ENCODE assay signal across 9 mouse cellular contexts in the genomic region with DNA sequence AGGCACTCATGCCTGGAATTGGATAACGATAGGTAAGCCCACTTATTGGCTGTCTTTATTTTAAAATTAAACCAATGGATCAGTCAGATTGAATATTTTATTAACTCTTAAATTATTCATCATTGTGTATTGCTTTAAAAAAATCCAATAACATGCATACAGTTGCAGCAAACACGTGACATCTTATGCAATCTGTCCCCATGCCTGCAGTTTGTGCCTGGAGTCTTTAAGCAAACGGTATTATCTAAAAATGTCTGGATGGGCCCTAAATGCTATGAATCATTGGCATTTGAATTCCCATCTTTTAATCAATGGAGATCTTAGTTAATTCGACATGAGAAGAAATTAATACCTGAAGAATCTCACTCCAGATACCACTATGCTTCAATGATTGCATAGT. TPM values are rescaled to one million over a fixed set of nuclear protein-coding genes. Genes with fewer than 3 reads are reported as not detected.
A peak's percentile ranks its signal among the peaks of the same experiment; 100 is the strongest.
DNase-seq lines count a peak whose midpoint lies in the region; ATAC-seq and TF ChIP-seq lines count a peak whose summit lies in the region.
"Had no signal": no experiment of that assay in that cellular context is flagged by ENCODE, and none has a peak within 500 bp of the region (broad histone marks: within the 10 kb centered on the region; RNA-seq: fewer than 3 reads in every experiment).

No protein-coding gene starts in this region.

- no peaks in the 10 kb centered on the region for H3K9me3 ChIP-seq in heart, postnatal 0 days (replicated peaks; ENCODE audit: control insufficient read depth, low read length)
- no peaks in the 10 kb centered on the region for H3K9me3 ChIP-seq in forebrain, embryonic 14.5 days (replicated peaks; ENCODE audit: control insufficient read depth, low read length)
- H3K9me3 ChIP-seq in midbrain, embryonic 11.5 days (ENCODE audit: control insufficient read depth, low read length), result no peaks in the 10 kb centered on the region

- H3K27me3 ChIP-seq in heart, postnatal 0 days (ENCODE audit: control insufficient read depth, insufficient read depth, low read length), result peaks cover 12% of the 10 kb centered on the region; the same call in 1 of the 2 replicates
- H3K27me3 ChIP-seq in forebrain, embryonic 14.5 days (replicated peaks; ENCODE audit: control insufficient read depth, insufficient read depth, low read length), result no peaks in the 10 kb centered on the region
- no peaks in the 10 kb centered on the region for H3K27me3 ChIP-seq in midbrain, embryonic 11.5 days (ENCODE audit: control insufficient read depth, insufficient read depth, low read length)

- no peak for ATAC-seq in heart, postnatal 0 days (ENCODE audit: insufficient read depth, low read depth)
- no peak for ATAC-seq in forebrain, embryonic 14.5 days
- no peak for ATAC-seq in midbrain, embryonic 11.5 days (ENCODE audit: low FRiP score)

- whole genome bisulfite sequencing in heart, postnatal 0 days, result 47% methylated on average over 4 of the region's 4 CpGs
- 8% methylated on average over 4 of the region's 4 CpGs for WGBS in forebrain, embryonic 14.5 days
- WGBS in midbrain, embryonic 11.5 days, result 13% methylated on average over 4 of the region's 4 CpGs

- no peak overlapping the region for H3K27ac ChIP-seq in heart, postnatal 0 days (ENCODE audit: low read depth)
- H3K27ac ChIP-seq in bone marrow macrophage, adult 2 months (ENCODE audit: insufficient read depth, low read depth, low read length), result no peak overlapping the region
- H3K27ac ChIP-seq in forebrain, embryonic 14.5 days (ENCODE audit: low read depth, low read length), result no peak overlapping the region
- no peak overlapping the region for H3K27ac ChIP-seq in midbrain, embryonic 11.5 days (ENCODE audit: low read depth, low read length)

- no peaks in the 10 kb centered on the region for H3K4me1 ChIP-seq in heart, postnatal 0 days (ENCODE audit: control insufficient read depth, insufficient read depth)
- peaks cover 7% of the 10 kb centered on the region; the same call in 1 of the 2 replicates for H3K4me1 ChIP-seq in bone marrow macrophage, adult 2 months (ENCODE audit: control insufficient read depth, insufficient read depth, low read length)
- H3K4me1 ChIP-seq in forebrain, embryonic 14.5 days (ENCODE audit: control insufficient read depth, insufficient read depth, low read length), result 0 out of 2 replicates have a peak, but pooled peaks cover 6% of the 10 kb centered on the region
- H3K4me1 ChIP-seq in midbrain, embryonic 11.5 days (ENCODE audit: control insufficient read depth, insufficient read depth, low read length), result peaks cover 9% of the 10 kb centered on the region

- no peak for TF ChIP-seq POLR2A in bone marrow macrophage, adult 2 months (IDR thresholded peaks at IDR 0.05; ENCODE audit: borderline replicate concordance, low read depth, low read length)

- no peak overlapping the region for H3K9ac ChIP-seq in heart, postnatal 0 days (replicated peaks; ENCODE audit: low read depth, low read length)
- H3K9ac ChIP-seq in forebrain, embryonic 14.5 days (ENCODE audit: low read length), result peak overlapping the region; percentile 86; the same call in 1 of the 2 replicates
- no peak overlapping the region for H3K9ac ChIP-seq in midbrain, embryonic 11.5 days (ENCODE audit: low read length)

- peak overlapping the region; percentile 57; the same call in 1 of the 2 replicates for H3K4me2 ChIP-seq in heart, postnatal 0 days (ENCODE audit: low read depth, low read length)
- peak overlapping the region; percentile 80 for H3K4me2 ChIP-seq in forebrain, embryonic 14.5 days (ENCODE audit: low read length)
- peak overlapping the region; percentile 96 for H3K4me2 ChIP-seq in midbrain, embryonic 11.5 days

- no peaks in the 10 kb centered on the region for H3K36me3 ChIP-seq in heart, postnatal 0 days (replicated peaks; ENCODE audit: control insufficient read depth, insufficient read depth, low read length)
- no peaks in the 10 kb centered on the region for H3K36me3 ChIP-seq in forebrain, embryonic 14.5 days (ENCODE audit: control insufficient read depth, insufficient read depth, low read length)
- no peaks in the 10 kb centered on the region for H3K36me3 ChIP-seq in midbrain, embryonic 11.5 days (ENCODE audit: control insufficient read depth, insufficient read depth, low read length)

- no peak for TF ChIP-seq CTCF in heart, postnatal 0 days (IDR thresholded peaks at IDR 0.05; ENCODE audit: low read depth)
- no peak for TF ChIP-seq CTCF in bone marrow macrophage, adult 2 months (IDR thresholded peaks at IDR 0.05; ENCODE audit: low read depth, low read length)

- no peak for TF ChIP-seq EP300 in heart, postnatal 0 days (IDR thresholded peaks at IDR 0.05; ENCODE audit: low read depth)

- no peak overlapping the region for H3K4me3 ChIP-seq in heart, postnatal 0 days (ENCODE audit: low read depth, low read length)
- H3K4me3 ChIP-seq in bone marrow macrophage, adult 2 months (ENCODE audit: insufficient read depth, low read length), result peak overlapping the region; percentile 19; the same call in 1 of the 2 replicates
- peak overlapping the region; percentile 60 for H3K4me3 ChIP-seq in forebrain, embryonic 14.5 days (ENCODE audit: low read depth, low read length)
- H3K4me3 ChIP-seq in midbrain, embryonic 11.5 days (ENCODE audit: low read depth, low read length), result peak overlapping the region; percentile 75; the same call in 1 of the 2 replicates

- DNase-seq in heart, postnatal 0 days (ENCODE audit: low spot score), result no peak
- DNase-seq in heart, adult 9 months (ENCODE audit: low spot score in 2 of 2), result no peak
- DNase-seq in forebrain, embryonic 14.5 days (ENCODE audit: low spot score), result peak; percentile 58
- peak; percentile 85 for DNase-seq in midbrain, embryonic 11.5 days (ENCODE audit: low spot score, missing footprints)
- DNase-seq in ovary, postnatal 14 days (ENCODE audit: low spot score), result no peak
- DNase-seq in gastrocnemius, adult 8-10 months (ENCODE audit: low spot score in 2 of 2), result no peak
- no peak for DNase-seq in cerebellum, postnatal 4 days (ENCODE audit: low spot score in 2 of 2)

RNA-seq across cellular contexts. Expression of a gene that starts 3.2 kb away (rescaled TPM):
- 0.76 and 1.5 TPM in 2 replicates for total RNA-seq in heart, postnatal 0 days (2014; rRNA removed; ENCODE audit: low replicate concordance)
- 0.52 and 0.63 TPM in 2 replicates for polyA plus RNA-seq in heart, postnatal 0 days (2015; fragmentation: Nextera tagmentation; extraction: Ambion mirVana)
- polyA plus RNA-seq in bone marrow macrophage, adult 2 months (2012; ENCODE audit: insufficient read depth, insufficient read length, missing spikeins), result 2.2 and 2.5 TPM in 2 replicates
- 38.5 and 52.2 TPM in 2 replicates for polyA plus RNA-seq in forebrain, embryonic 14.5 days (2014; fragmentation: Nextera tagmentation; extraction: Ambion mirVana)
- polyA plus RNA-seq in midbrain, embryonic 11.5 days (2014; fragmentation: Nextera tagmentation; extraction: Ambion mirVana), result 36.3 and 44.0 TPM in 2 replicates
- total RNA-seq in gastrocnemius, adult 8-10 months (2022), result under 1 TPM; 0.35 to 0.74 (median 0.40) TPM
- total RNA-seq: common myeloid progenitor, adult 5-6 weeks had no signal

Comparison
In these comparisons a context has a peak if more than half of its experiments do, and no peak if none do; other contexts are left out.
1. DNase-seq: peak in forebrain, embryonic 14.5 days (single experiment) and midbrain, embryonic 11.5 days (single experiment); none in heart, postnatal 0 days (single experiment), heart, adult 9 months (0 of 2), ovary, postnatal 14 days (single experiment), gastrocnemius, adult 8-10 months (0 of 2) and cerebellum, postnatal 4 days (0 of 2).
2. RNA of a gene that starts 3.2 kb away (polyA plus RNA-seq): 38.5 to 52.2 TPM in forebrain, embryonic 14.5 days and 36.3 to 44.0 TPM in midbrain, embryonic 11.5 days; 2.2 to 2.5 TPM in bone marrow macrophage, adult 2 months and 0.52 to 0.63 TPM in heart, postnatal 0 days; every median in the first group is over 10 times any median in the second.
3. Peak in every context shown above with its lines, with median percentiles within 50 percentile points of each other: H3K4me2 ChIP-seq.